Mouse (Mus musculus) frontal cortex, adult 2 months (tissue): ENCODE measurements around the gene Espn. TPM values are rescaled to one million over a fixed set of nuclear protein-coding genes. Genes with fewer than 3 reads are reported as not detected.

Experiments used
- DNase-seq, 2 experiments: peaks; one replicate each; pipeline ENCODE4 v3.0.0; 2022; ENCODE audit warnings: low spot score in 1 of 2; ENCODE audit errors: extremely low spot score in 1 of 2
- polyA plus RNA-seq: library from polyadenylated mRNA; depleted of rRNA; stranded (reverse); fragments of >200 nt; gene quantifications from 2 replicates; pipeline ENCODE4 v1.2.3, GENCODE M21; 2012

The Espn gene
- polyA plus RNA-seq, 1 experiment = 1.1 TPM

- DNase-seq = no peak
Observed at GRCm38 (mm10) chr4:152128784-152129183, 23.4 kb downstream of the Espn start.

GRCm38 (mm10) chr4:152127884-152128283 is 24.3 kb downstream of the Espn start:
- no peak for DNase-seq

GRCm38 (mm10) chr4:152126026-152126920 is 25.9 kb downstream of the Espn start:
- DNase-seq = no peak

- DNase-seq = peak in 1 of 2 experiments; percentile 43
Observed at GRCm38 (mm10) chr4:152125161-152126025, 26.8 kb downstream of the Espn start.

GRCm38 (mm10) chr4:152124361-152124961 is 27.7 kb downstream of the Espn start:
- DNase-seq = no peak

- no peak for DNase-seq
Observed at GRCm38 (mm10) chr4:152121183-152121505, 31.0 kb downstream of the Espn start.

GRCm38 (mm10) chr4:152120311-152121182 is 31.6 kb downstream of the Espn start:
- peak in 1 of 2 experiments; percentile 54 for DNase-seq

- peak in 1 of 2 experiments; percentile 70 for DNase-seq
Observed at GRCm38 (mm10) chr4:152119396-152120292, 32.5 kb downstream of the Espn start.

- no peak for DNase-seq
Observed at GRCm38 (mm10) chr4:152117538-152117937, 34.6 kb downstream of the Espn start.

GRCm38 (mm10) chr4:152115921-152116612 is 36.1 kb downstream of the Espn start, which contains the start of gene Tnfrsf25:
Gene Tnfrsf25 (plus strand): TSS chr4:152115934.
- DNase-seq = no peak

- no peak for DNase-seq
Observed at GRCm38 (mm10) chr4:152114080-152114479, 38.1 kb downstream of the Espn start.

- no peak for DNase-seq
Observed at GRCm38 (mm10) chr4:152112329-152112728, 39.8 kb downstream of the Espn start.

- no peak for DNase-seq
Observed at GRCm38 (mm10) chr4:152110689-152111088, 41.5 kb downstream of the Espn start.

- DNase-seq = no peak
Observed at GRCm38 (mm10) chr4:152109509-152109908, 42.7 kb downstream of the Espn start.

GRCm38 (mm10) chr4:152108673-152109072 is 43.5 kb downstream of the Espn start:
- DNase-seq = no peak

- DNase-seq = peak; percentile 67 to 69
Observed at GRCm38 (mm10) chr4:152107971-152108509, 44.1 kb downstream of the Espn start.

- no peak for DNase-seq
Observed at GRCm38 (mm10) chr4:152107493-152107892, 44.7 kb downstream of the Espn start.

- no peak for DNase-seq
Observed at GRCm38 (mm10) chr4:152106746-152107145, 45.4 kb downstream of the Espn start.
